Mouse (Mus musculus): ENCODE measurements around the gene Rhot1. TPM values are rescaled to one million over a fixed set of nuclear protein-coding genes. Genes with fewer than 3 reads are reported as not detected.

The Rhot1 gene
- total and polyA plus RNA-seq, 2 experiments from 2014 or later = 50.0 to 57.4 TPM

- WGBS = 65% methylated on average over 2 of the region's 2 CpGs
- H3K9me3 ChIP-seq (ENCODE audit: low read length) = no peaks in the 10 kb centered on the region
- ATAC-seq = no peak
- H3K36me3 ChIP-seq (ENCODE audit: insufficient read depth, low read length) = no peaks in the 10 kb centered on the region
- no peaks in the 10 kb centered on the region for H3K4me1 ChIP-seq (ENCODE audit: insufficient read depth, low read length)
- no peak overlapping the region for H3K4me3 ChIP-seq (ENCODE audit: low read length)
- H3K27ac ChIP-seq = no peak overlapping the region
- H3K9ac ChIP-seq (replicated peaks; ENCODE audit: low read length) = no peak overlapping the region
- TF ChIP-seq CTCF (IDR thresholded peaks at IDR 0.05; ENCODE audit: low read depth) = no peak
- no peak for DNase-seq (ENCODE audit: low spot score)
- H3K4me2 ChIP-seq (ENCODE audit: low read depth, low read length) = no peak overlapping the region
- no peaks in the 10 kb centered on the region for H3K27me3 ChIP-seq (ENCODE audit: insufficient read depth, low read length)
Observed at GRCm38 (mm10) chr11:80278054-80278453, 69.2 kb downstream of the Rhot1 start.

DNA sequence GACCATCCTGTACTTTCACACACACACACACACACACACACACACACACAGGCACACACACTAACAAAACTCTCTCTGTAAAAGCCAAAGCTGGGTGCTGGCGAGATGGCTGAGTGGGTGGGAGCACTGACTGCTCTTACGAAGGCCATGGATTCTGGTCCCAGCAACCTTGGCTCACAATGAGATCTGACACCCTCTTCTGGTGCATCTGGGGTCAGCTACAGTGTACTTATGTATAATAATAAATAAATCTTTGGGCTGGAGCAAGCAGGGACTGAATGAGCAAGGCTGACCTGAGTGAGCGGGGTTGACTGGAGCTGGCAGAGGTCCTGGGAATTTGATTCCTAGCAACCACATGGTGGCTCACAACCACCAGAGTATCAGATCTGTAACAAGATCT lies 75.0 kb downstream of the Rhot1 start:
- H3K4me1 ChIP-seq (ENCODE audit: insufficient read depth, low read length) = no peaks in the 10 kb centered on the region
- TF ChIP-seq CTCF (IDR thresholded peaks at IDR 0.05; ENCODE audit: low read depth) = no peak
- 46% methylated on average over 3 of the region's 3 CpGs for WGBS
- no peak overlapping the region for H3K4me3 ChIP-seq (ENCODE audit: low read length)
- no peak overlapping the region for H3K9ac ChIP-seq (replicated peaks; ENCODE audit: low read length)
- no peaks in the 10 kb centered on the region for H3K36me3 ChIP-seq (ENCODE audit: insufficient read depth, low read length)
- no peak overlapping the region for H3K27ac ChIP-seq
- H3K9me3 ChIP-seq (ENCODE audit: low read length) = no peaks in the 10 kb centered on the region
- no peak for DNase-seq (ENCODE audit: low spot score)
- no peak for ATAC-seq
- no peak overlapping the region for H3K4me2 ChIP-seq (ENCODE audit: low read depth, low read length)
- H3K27me3 ChIP-seq (ENCODE audit: insufficient read depth, low read length) = no peaks in the 10 kb centered on the region

- Histone ChIP-seq H3K9ac (replicated peaks; ENCODE audit: low read length) (no peak overlapping the region), H3K9me3 (ENCODE audit: low read length) (no peaks in the 10 kb centered on the region), H3K36me3 (ENCODE audit: insufficient read depth, low read length) (no peaks in the 10 kb centered on the region), H3K4me2 (ENCODE audit: low read depth, low read length) (no peak overlapping the region), H3K4me1 (ENCODE audit: insufficient read depth, low read length) (peaks cover 3% of the 10 kb centered on the region; the same call in 1 of the 2 replicates), H3K27ac (no peak overlapping the region), H3K4me3 (ENCODE audit: low read length) (no peak overlapping the region), H3K27me3 (ENCODE audit: insufficient read depth, low read length) (no peaks in the 10 kb centered on the region)
- ATAC-seq (no peak), DNase-seq (ENCODE audit: low spot score) (no peak)
- no peak for TF ChIP-seq CTCF (IDR thresholded peaks at IDR 0.05; ENCODE audit: low read depth)
- WGBS = 48% methylated on average over 6 of the region's 6 CpGs
Observed at GRCm38 (mm10) chr11:80284641-80285040, 75.8 kb downstream of the Rhot1 start.

GRCm38 (mm10) chr11:80287150-80287549 lies 78.3 kb downstream of the Rhot1 start:
- Histone ChIP-seq H3K27me3 (ENCODE audit: insufficient read depth, low read length) (no peaks in the 10 kb centered on the region), H3K36me3 (ENCODE audit: insufficient read depth, low read length) (no peaks in the 10 kb centered on the region), H3K4me2 (ENCODE audit: low read depth, low read length) (no peak overlapping the region), H3K9me3 (ENCODE audit: low read length) (no peaks in the 10 kb centered on the region), H3K4me1 (ENCODE audit: insufficient read depth, low read length) (peaks cover 11% of the 10 kb centered on the region; the same call in 1 of the 2 replicates), H3K9ac (replicated peaks; ENCODE audit: low read length) (no peak overlapping the region), H3K27ac (no peak overlapping the region), H3K4me3 (ENCODE audit: low read length) (no peak overlapping the region)
- peak; percentile 92 for TF ChIP-seq CTCF (IDR thresholded peaks at IDR 0.05; ENCODE audit: low read depth)
- DNase-seq (ENCODE audit: low spot score) = peak; percentile 89
- no peak for ATAC-seq
- 11% methylated on average over 5 of the region's 5 CpGs for WGBS

GRCm38 (mm10) chr11:80289701-80290445 lies 81.1 kb downstream of the Rhot1 start:
- no peaks in the 10 kb centered on the region for H3K36me3 ChIP-seq (ENCODE audit: insufficient read depth, low read length)
- H3K9me3 ChIP-seq (ENCODE audit: low read length) = no peaks in the 10 kb centered on the region
- H3K9ac ChIP-seq (replicated peaks; ENCODE audit: low read length) = peak overlapping the region; percentile 48
- peak overlapping the region; percentile 88 for H3K27ac ChIP-seq
- peak overlapping the region; percentile 34 for H3K4me3 ChIP-seq (ENCODE audit: low read length)
- WGBS = 1% methylated on average over 23 of the region's 23 CpGs
- no peaks in the 10 kb centered on the region for H3K27me3 ChIP-seq (ENCODE audit: insufficient read depth, low read length)
- TF ChIP-seq CTCF (IDR thresholded peaks at IDR 0.05; ENCODE audit: low read depth) = peak; percentile 16; the same call in 1 of the 2 replicates
- ATAC-seq (peak; percentile 92), DNase-seq (ENCODE audit: low spot score) (peak; percentile 73)
- peaks cover 11% of the 10 kb centered on the region; the same call in 1 of the 2 replicates for H3K4me1 ChIP-seq (ENCODE audit: insufficient read depth, low read length)
- H3K4me2 ChIP-seq (ENCODE audit: low read depth, low read length) = peak overlapping the region; percentile 64

DNA sequence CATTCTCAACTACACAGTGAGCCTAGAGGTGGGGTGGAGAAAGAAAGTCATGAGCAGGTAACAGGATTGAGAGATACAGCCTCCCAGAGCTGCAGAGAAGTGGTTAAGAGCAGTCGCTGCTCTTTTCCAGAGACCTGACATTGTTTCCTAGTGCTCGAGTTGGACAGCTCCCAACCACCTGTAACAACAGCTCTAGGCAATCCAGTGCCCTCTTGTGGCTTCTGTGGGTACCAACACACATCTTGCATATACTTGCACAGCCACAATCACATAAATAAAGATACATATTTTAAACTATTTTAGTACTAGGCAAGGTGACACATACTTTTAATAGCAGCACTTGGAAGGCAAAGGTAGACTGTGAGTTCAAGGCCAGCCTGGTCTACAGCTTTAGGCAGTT lies 82.2 kb downstream of the Rhot1 start:
- no peaks in the 10 kb centered on the region for H3K27me3 ChIP-seq (ENCODE audit: insufficient read depth, low read length)
- DNase-seq (ENCODE audit: low spot score) (no peak), ATAC-seq (no peak)
- peak; percentile 38 for TF ChIP-seq CTCF (IDR thresholded peaks at IDR 0.05; ENCODE audit: low read depth)
- H3K36me3 ChIP-seq (ENCODE audit: insufficient read depth, low read length) = no peaks in the 10 kb centered on the region
- no peak overlapping the region for H3K9ac ChIP-seq (replicated peaks; ENCODE audit: low read length)
- H3K4me3 ChIP-seq (ENCODE audit: low read length) = no peak overlapping the region
- H3K27ac ChIP-seq = no peak overlapping the region
- H3K9me3 ChIP-seq (ENCODE audit: low read length) = no peaks in the 10 kb centered on the region
- peaks cover 11% of the 10 kb centered on the region for H3K4me1 ChIP-seq (ENCODE audit: insufficient read depth, low read length)
- no peak overlapping the region for H3K4me2 ChIP-seq (ENCODE audit: low read depth, low read length)
- 79% methylated on average over 2 of the region's 2 CpGs for WGBS

- Histone ChIP-seq H3K36me3 (ENCODE audit: insufficient read depth, low read length) (no peaks in the 10 kb centered on the region), H3K9ac (replicated peaks; ENCODE audit: low read length) (no peak overlapping the region), H3K4me1 (ENCODE audit: insufficient read depth, low read length) (peaks cover 11% of the 10 kb centered on the region), H3K4me2 (ENCODE audit: low read depth, low read length) (no peak overlapping the region), H3K9me3 (ENCODE audit: low read length) (no peaks in the 10 kb centered on the region), H3K4me3 (ENCODE audit: low read length) (no peak overlapping the region), H3K27me3 (ENCODE audit: insufficient read depth, low read length) (no peaks in the 10 kb centered on the region), H3K27ac (no peak overlapping the region)
- ATAC-seq (peak; percentile 16; the same call in 1 of the 2 replicates), DNase-seq (ENCODE audit: low spot score) (peak; percentile 34)
- no peak for TF ChIP-seq CTCF (IDR thresholded peaks at IDR 0.05; ENCODE audit: low read depth)
- 29% methylated on average over 7 of the region's 7 CpGs for WGBS
Observed at GRCm38 (mm10) chr11:80292463-80292862, 83.6 kb downstream of the Rhot1 start.

All from hindbrain, postnatal 0 days (tissue).